Mouse (Mus musculus) heart, adult 2 months (tissue): Measurements from ENCODE around the gene Nhp2.

Experiments used
- CTCF ChIP-seq: fragments of 200-600 bp; IDR thresholded peaks from 2 replicates; pipeline ENCODE4 v1.8.1; 2022; ENCODE audit warnings: antibody characterized with exemption, mild to moderate bottlenecking, moderate library complexity
- EP300 ChIP-seq: fragments of 200-500 bp; IDR thresholded peaks from 2 replicates; pipeline ENCODE4 v1.6.1; 2011; ENCODE audit warnings: low read depth, low read length, control low read depth; ENCODE audit not compliant: insufficient read depth

- TF ChIP-seq CTCF, result no peak
- TF ChIP-seq EP300, result 0 out of 2 replicates have a peak, but pooled peaks have one; percentile 38
Observed at GRCm38 (mm10) chr11:51606447-51607095, 13.0 kb upstream of the Nhp2 start, which contains the start of gene Hnrnpab.
